Mouse (Mus musculus): ENCODE measurements around the gene Ldha.

DNA sequence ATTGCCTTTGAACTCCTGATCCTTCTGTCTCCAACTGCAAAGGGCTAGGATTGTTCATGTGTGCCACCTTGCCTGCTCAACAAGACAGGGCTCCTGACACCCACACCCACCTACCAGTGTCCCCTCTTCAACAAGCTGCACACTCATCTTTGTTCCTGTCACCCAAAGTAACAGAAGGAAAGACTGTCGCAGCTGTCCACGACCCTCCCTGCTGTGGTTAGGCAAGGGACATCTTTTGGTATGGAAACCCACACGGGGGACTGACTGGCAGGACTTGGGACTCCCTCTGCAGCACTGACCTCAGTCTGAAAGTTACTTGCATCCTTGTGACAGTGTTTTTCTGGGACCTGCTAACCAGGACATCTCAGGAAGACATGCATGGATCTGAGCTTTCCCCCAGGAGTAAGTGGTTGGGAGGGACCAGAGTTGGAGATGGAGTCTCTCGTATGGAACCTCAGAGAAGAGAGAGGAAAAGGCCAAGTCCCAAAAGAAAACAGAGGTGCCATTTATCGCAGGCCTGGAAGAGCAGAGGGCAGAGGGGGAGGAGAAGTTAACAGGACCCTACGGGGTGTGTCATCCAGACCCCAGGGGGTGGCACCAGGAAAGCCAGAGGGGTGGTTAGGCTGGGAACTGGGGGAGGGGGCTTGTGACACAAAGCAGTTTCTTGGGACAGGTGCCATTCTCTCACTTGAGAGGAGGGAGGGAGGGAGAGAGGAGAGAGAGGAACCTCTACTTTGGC is at the start of gene Ldha:
- TF ChIP-seq CTCF (IDR thresholded peaks at IDR 0.05; ENCODE audit: borderline replicate concordance, insufficient read depth, low read length) (no peak), POLR2A (IDR thresholded peaks at IDR 0.05; ENCODE audit: low read depth, low read length) (no peak)

Data from embryonic fibroblast, embryonic 13.5 days (primary cell).